Mouse (Mus musculus) induced T-regulatory cell, adult 2 months (primary cell): ENCODE measurements around the gene Pdgfb.
A peak's percentile ranks its signal among the peaks of the same experiment; 100 is the strongest.

ENCODE experiments used
- DNase-seq: peaks from one replicate; pipeline ENCODE4 v3.0.0-alpha.2; 2012; ENCODE audit warnings: low read depth

Gene Pdgfb

GRCm38 (mm10) chr15:80034366-80034765 lies 19.6 kb upstream of the Pdgfb start:
- DNase-seq, result no peak

DNA sequence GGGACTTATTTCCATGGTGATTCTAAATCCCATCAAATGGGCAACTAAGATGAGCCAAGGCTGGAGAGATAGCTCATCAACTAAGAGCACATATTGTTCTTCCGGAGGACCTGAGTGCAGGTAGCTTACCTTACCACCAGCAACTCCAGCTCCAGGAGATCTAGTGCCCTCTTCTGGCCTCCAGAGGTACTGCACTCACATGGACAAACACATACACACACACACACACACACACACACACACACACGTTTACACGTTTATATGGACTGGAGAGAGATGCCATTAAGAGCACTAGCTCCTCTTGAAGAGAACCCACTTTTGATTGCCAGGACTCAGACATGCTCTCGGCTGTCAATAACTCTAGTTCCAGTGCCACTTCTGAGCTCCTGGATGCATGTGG lies 16.4 kb upstream of the Pdgfb start:
- DNase-seq, result peak; percentile 44

DNA sequence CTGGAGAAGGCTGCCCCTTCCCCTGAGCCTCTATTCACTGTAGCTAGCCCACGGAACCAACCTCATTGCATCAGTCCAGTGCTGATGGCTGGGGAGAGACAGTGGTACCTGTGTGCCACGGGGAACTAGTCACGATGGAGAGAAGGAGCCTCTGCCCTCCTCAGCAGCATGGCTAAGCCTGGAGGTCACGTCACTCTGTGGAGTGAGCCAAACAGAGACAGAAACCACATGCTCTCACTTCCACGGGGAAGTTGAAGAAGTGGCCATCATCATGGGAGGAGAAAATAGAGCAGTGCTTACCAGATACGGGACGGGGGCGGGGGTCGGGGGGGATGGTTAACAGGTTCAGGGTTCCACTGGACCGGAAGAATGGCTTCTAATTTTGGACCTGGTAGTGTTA lies 15.6 kb upstream of the Pdgfb start:
- DNase-seq, result no peak

- DNase-seq, result no peak
Observed at GRCm38 (mm10) chr15:80028862-80029261, 14.1 kb upstream of the Pdgfb start.

- no peak for DNase-seq
Observed at GRCm38 (mm10) chr15:80026689-80027353, 12.0 kb upstream of the Pdgfb start.

GRCm38 (mm10) chr15:80026061-80026460 lies 11.3 kb upstream of the Pdgfb start:
- no peak for DNase-seq

GRCm38 (mm10) chr15:80025615-80026014 lies 10.8 kb upstream of the Pdgfb start:
- DNase-seq, result peak; percentile 74

DNA sequence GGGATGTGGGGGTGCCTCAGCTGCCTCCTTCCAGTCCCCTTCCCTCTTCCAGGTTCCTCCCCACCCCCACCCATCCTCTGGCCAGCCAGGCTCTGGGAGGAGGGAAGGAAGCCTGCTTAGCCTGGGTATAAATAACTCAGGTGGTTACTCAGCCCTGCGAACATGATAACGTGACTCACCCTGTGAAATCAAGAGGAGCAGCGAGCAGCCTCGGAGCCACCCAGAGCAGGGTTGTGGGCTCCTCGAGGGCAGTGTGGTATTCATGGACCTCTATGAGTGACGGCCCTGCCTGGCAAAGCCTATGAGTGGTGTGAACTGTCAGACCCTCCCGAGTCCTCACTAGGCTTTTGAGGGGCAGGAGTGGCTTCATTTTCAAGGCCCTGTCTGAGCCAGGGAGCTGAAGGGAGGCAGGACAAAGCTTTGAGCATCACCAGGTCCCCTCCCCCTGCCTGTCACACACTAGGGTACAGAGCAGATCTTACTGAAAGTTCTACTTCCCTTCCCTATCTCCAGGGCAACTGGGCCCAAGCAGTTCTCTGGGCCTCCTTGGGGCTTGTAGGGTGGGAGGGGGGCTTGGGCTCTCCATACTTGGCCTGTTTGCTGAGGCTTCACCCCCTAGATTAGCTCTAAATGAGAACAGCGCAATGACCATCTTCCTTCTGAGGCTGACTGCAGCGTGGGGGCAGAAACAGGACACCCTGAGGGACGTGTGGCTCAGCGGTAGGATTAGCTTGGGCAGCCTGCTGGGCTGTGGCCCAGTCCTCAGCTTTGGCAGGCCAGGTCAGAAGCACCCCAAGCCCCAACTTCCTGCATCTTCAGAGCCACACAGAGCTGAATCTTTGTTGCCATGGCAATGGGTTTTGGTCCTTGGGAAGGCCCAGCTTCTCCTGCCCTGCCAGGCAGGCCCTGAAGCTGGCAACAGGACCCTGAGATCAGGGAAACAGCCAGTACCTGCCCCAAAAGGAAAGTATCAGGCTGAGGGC lies 9.8 kb upstream of the Pdgfb start:
- peak; percentile 39 for DNase-seq

GRCm38 (mm10) chr15:80020516-80020915 lies 5.7 kb upstream of the Pdgfb start:
- no peak for DNase-seq

DNA sequence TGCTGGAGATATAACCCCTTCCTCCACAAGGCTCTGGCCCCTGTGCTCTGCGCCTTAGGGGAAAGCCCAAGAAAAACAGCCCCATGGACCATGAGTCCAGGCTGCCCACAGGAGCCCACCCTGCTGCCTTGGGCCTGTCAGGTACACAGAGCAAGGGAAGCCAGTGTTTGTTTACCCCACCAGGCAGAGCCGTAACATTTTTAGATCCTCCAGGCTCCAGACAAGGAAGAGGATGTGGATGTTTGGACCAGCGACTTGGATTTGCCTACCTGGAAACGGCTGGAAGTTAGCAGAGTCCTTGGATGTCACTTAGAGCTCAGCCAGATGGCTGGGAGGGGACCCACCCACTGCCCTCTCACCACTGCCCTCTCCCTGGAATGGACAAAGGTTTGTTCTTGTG lies 4.8 kb upstream of the Pdgfb start:
- DNase-seq, result no peak

DNA sequence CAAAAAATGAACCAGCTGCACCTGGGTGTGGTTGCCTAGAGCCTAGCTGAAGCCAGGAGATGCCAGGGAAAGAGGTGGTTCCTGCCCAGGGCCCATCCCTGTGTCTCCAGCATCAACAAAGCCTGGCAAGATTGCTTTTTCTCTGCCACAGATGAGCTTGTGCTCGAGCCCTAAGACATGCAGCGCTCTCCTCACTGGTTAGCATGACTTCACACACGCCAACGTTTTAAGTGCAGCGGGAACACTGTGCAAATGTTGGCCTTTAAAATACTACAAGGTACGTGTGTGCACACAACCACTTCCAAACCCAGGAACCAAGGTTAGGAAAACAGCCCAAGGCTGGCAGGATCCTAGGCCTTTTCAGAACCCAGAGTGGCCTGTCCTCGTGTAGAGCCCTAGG lies 4.4 kb upstream of the Pdgfb start:
- no peak for DNase-seq

- DNase-seq, result no peak
Observed at GRCm38 (mm10) chr15:80016563-80017301, 2.0 kb upstream of the Pdgfb start.

- DNase-seq, result no peak
Observed at GRCm38 (mm10) chr15:80015211-80015952, 605 bp upstream of the Pdgfb start.

GRCm38 (mm10) chr15:80014031-80014320 lies 801 bp downstream of the Pdgfb start:
- no peak for DNase-seq

DNA sequence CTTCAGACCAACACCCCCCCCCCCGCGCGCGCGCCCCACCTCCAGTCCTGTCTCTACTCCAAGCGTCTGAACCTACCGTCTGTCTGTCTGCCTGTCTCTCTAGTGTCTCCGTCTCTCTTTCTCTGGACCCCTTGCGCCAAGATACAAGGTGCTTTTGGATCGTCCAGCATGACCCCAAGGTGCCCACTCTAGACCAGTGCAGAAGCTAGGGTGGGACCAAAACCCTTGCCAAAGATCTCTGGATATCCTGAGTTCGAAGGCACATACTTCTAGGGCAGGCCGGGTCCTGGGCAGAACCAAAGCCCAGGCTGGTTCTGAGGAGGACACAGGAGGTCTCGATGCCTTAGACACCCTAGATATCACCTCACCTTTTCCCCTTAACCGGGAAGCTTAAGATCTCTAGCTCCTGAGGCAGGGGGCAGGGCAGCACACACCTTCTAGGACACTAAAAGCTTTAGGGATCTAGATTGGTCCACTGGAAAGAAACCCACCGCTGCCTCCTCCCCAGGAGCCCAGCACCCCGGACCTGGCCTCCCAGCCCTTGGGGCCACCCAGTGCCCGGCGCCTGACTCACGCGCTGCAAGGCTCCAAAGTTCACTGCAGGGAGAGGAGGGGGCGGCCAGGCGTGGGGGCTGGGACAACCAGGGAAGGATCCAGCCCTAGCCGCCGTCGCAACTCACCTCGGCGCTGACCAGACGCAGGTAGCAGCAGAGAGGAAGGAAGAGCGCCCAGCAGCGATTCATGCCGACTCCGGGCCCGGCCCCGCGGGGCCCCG lies 1.3 kb downstream of the Pdgfb start:
- peak; percentile 31 for DNase-seq

DNA sequence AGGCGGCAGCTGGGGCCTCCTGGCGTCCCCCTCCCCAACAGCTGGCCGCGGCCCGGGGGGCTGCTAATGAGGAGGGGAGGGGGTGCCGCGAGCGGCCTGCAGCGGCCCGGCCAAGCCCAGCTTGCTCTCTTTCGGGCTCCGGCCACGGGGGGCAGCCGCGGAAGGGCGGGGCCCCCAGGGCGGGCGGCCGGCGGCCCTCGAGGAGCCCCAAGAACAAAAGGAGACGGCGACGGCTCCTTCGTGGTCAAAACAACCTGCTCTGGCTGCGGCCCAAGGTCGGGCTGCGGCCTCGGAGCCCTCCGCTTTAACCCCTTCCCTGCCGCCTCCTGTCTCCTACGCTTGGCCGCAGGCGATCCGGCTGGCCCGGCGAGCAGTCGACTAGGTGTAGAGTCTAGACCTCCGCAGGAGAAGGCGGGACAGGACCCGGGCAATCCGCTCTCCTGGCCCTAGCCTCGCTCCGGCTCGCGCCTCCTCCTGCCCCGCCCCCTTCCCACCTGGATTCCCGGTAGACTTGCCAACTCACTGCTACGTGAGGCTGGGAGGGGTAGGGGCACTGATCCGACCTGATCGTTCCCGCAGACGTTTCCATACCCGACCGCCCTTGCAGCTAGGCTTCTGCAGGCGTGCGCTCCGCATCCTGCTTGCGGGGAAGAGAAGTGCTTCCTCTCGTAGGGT lies 2.1 kb downstream of the Pdgfb start:
- DNase-seq, result peak; percentile 56

- peak; percentile 68 for DNase-seq
Observed at GRCm38 (mm10) chr15:80011778-80012526, 2.8 kb downstream of the Pdgfb start.

GRCm38 (mm10) chr15:80011194-80011593 lies 3.6 kb downstream of the Pdgfb start:
- DNase-seq, result no peak

DNA sequence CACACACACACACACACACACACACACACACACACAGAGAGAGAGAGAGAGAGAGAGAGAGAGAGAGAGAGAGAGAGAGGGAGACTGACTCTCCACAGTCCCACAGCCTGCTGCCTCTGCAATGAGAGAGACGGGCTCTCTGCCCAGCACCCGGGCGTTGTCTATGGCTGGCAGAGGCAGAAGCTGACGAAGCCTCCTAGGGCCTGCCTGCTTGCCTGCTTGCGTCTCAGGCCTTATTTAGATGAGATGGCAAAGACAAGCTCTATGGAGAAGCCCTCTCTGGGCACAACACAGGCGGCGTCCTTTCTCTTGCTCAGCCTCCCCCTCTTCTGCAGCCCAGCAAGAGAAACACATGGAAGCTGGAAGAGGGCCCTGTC lies 4.6 kb downstream of the Pdgfb start:
- no peak for DNase-seq
